Mouse (Mus musculus) gastrocnemius, postnatal 25 days (tissue): ENCODE results near the gene Manf. TPM values are rescaled to one million over a fixed set of nuclear protein-coding genes. Genes with fewer than 3 reads are reported as not detected.

Experiments
- DNase-seq: peaks from one replicate; pipeline ENCODE4 v3.0.0; 2022
- long read RNA-seq, 2 experiments: library from polyadenylated mRNA; stranded (forward); transcript quantifications; one replicate each; pipeline ENCODE4 v2.0.0; 2021
- total RNA-seq, 2 experiments: library from RNA; stranded (reverse); gene quantifications; 1 replicate in 1 of 2; 2 replicates in 1 of 2; pipeline ENCODE4 v1.2.3; 2021

The Manf gene
- total RNA-seq: 10 to 100 TPM; 54.3 to 55.0 TPM
- long read RNA-seq, experiment 1, transcript Manf-202 (4 exons, 2,247 nt): major isoform, 54 of 67 reads
- long read RNA-seq, experiment 1, partial matches to known transcripts: 0 of 67 reads
- long read RNA-seq, experiment 1, other reads (novel, unspliced or antisense): 13 of 67 reads
- long read RNA-seq, experiment 2, transcript Manf-202 (4 exons, 2,247 nt): major isoform, 25 of 32 reads
- long read RNA-seq, experiment 2, partial matches to known transcripts: 0 of 32 reads
- long read RNA-seq, experiment 2, other reads (novel, unspliced or antisense): 6 of 32 reads

DNA sequence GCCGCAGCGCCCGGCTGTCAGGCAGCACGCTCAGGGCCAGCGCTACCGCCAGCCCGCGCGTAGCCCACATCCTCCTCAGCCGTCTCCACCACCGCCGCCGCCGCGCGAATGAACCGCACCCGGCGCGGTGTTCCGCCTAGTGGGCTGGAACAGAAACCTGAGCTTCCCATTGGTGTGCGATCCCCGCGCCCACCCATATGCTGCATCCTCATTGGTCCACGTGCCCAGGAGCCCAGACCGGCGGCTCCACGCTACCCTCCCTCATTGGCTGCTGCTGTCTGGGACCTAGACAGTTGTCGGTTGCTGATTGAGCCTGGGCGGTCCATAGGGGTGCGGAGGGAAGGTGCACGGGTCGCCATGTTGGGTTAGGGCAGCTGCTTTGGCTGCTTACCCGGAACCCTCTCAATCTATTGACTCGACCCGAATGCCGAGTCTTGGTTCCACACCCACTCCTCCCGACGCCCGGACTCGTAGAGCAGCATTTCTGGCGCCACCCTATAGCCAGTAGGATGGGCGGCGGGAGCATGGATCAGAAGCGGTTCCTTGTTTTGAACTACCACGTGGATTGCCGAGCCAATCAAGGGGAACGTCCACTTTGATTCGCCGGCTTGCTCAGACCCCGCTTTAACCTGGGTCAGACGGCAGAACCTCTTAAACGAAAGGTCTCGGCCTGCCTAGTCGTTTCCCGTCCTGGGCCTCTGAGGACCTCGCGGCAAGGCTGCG, at the start of gene Manf:
Gene Manf, minus strand, starts transcription at position 151 of the 723 bp plus-strand sequence.
- DNase-seq: peak; percentile 99

- DNase-seq: no peak
These were observed 43.2 kb upstream of the Manf start for GRCm38 (mm10) chr9:106934998-106935397.

DNA sequence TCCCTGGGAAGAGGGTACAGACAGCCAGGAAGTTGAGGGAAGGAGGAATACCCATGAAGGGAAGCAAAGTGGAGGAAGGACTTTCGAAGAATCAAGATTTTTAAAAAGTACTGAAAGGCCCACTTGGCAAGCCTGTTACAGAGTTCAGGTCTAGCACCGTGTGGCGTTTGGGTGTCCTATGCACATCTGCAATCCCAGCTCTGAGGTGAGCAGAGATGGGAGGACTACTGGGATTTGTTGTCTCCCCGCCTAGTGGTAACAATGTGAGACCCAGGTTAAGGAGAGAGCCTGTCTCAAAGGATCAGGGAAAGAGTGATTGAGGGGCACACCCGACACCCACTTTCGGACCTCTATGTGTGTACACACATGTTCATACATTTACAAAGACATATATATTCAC, 23.1 kb upstream of the Manf start:
- DNase-seq: no peak

GRCm38 (mm10) chr9:106913759-106914158, 22.0 kb upstream of the Manf start:
- DNase-seq: no peak

- DNase-seq: no peak
These were observed 19.8 kb upstream of the Manf start for GRCm38 (mm10) chr9:106911624-106912023.

GRCm38 (mm10) chr9:106908715-106909114, 16.9 kb upstream of the Manf start:
- DNase-seq: peak; percentile 3

- peak; percentile 1 for DNase-seq
These were observed 16.4 kb upstream of the Manf start for GRCm38 (mm10) chr9:106908174-106908573.

GRCm38 (mm10) chr9:106906597-106906996, 14.8 kb upstream of the Manf start:
- peak; percentile 1 for DNase-seq

DNA sequence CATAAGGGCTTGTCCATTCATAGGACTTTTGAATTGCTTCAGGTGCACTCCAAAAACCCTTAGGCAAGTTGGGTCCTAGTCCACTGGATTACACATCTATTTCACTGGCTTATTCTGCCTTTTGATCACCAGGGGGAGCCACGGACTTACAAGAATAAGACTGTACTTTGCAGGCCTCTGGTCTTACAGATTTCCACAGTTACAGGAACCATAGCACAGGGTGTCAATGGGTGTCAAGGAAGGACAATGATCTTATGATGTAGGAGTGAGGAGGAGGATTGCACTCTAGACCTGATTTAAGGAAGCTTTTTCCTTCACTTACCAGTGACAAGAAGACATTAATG, 12.0 kb upstream of the Manf start:
- peak; percentile 4 for DNase-seq

DNA sequence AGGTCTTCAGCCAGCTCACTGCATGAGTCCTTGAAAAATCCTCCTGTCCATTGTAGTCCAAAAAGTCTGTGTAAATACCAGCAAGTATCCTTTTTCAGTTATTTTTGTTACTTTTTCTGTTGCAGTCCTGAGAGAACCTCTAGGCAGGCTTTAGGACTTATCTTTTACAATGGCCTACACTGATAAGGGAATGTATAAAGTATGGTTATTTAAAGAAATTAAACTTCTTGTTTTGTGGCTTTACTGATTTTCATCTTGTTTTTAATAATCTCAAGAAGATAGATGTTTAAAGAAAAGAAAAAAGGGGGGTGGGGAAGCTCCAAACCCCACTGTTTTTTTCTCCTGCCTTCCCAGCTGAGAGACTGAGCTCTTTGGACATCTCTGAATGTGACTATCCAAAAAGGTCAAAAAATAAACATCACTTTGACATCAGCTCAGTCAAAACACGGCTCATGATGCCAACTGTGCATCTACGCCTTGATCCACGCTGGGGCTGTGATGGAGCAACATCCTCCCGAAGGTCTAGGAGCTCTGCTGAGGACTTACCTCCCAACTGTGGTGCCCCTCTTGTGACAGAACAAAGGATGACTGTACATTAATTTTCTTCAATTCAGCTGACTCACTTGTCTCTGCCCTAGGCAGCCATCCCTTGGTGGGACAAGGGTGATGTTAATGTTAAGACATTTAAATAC, 11.5 kb upstream of the Manf start:
- DNase-seq: peak; percentile 1

DNA sequence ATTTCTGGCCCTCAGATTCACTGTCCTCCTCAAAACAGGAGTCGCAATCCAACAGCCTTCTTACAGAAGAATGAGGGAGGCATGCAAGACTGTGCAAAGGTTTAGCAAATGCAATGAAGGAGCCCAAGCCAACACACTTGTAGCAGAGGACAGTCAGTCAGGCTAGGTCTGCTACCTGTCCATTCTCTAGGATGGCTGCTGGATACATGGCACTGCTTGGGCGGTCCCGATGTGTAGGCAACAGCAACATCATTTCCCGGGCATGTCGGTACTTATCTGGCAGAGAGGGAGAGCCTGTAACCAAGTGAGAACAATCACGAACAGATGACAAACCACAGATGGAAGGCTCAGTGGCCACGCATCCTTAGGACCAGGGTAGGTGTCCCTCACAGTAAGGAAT, 9.8 kb upstream of the Manf start:
- peak; percentile 1 for DNase-seq

DNA sequence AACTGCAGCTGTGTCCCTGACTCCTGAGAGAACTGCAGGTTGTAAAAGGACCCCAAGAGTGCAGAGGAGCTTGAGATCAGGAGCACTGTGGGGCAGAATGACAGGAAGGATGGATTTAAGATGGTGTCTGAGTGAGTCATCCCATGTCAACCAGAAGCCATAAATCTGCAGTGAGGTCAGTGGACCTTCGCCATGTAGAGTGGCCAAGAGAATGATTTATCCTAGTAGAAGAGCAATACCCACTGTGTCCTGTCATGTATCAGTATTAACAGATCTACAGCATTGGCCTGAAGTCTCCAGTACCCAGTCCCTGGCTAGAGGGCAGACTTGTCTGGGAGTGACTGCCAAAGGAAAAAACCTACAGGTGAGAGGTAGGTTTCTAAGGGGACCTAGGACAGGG, 7.1 kb upstream of the Manf start:
- no peak for DNase-seq

- DNase-seq: no peak
These were observed 1.5 kb upstream of the Manf start for GRCm38 (mm10) chr9:106893327-106893726.

GRCm38 (mm10) chr9:106892552-106892875, 735 bp upstream of the Manf start:
- DNase-seq: no peak

GRCm38 (mm10) chr9:106891341-106891741, 438 bp downstream of the Manf start:
- no peak for DNase-seq

GRCm38 (mm10) chr9:106890496-106891240, 1.1 kb downstream of the Manf start:
- no peak for DNase-seq

GRCm38 (mm10) chr9:106889321-106889720, 2.5 kb downstream of the Manf start:
- no peak for DNase-seq

- DNase-seq: no peak
These were observed 3.4 kb downstream of the Manf start for GRCm38 (mm10) chr9:106888346-106888745.

- DNase-seq: peak; percentile 98
These were observed 4.7 kb downstream of the Manf start, which contains the start of gene Rbm15b for GRCm38 (mm10) chr9:106886828-106887702. Gene Rbm15b (minus strand): TSS chr9:106887428.

DNA sequence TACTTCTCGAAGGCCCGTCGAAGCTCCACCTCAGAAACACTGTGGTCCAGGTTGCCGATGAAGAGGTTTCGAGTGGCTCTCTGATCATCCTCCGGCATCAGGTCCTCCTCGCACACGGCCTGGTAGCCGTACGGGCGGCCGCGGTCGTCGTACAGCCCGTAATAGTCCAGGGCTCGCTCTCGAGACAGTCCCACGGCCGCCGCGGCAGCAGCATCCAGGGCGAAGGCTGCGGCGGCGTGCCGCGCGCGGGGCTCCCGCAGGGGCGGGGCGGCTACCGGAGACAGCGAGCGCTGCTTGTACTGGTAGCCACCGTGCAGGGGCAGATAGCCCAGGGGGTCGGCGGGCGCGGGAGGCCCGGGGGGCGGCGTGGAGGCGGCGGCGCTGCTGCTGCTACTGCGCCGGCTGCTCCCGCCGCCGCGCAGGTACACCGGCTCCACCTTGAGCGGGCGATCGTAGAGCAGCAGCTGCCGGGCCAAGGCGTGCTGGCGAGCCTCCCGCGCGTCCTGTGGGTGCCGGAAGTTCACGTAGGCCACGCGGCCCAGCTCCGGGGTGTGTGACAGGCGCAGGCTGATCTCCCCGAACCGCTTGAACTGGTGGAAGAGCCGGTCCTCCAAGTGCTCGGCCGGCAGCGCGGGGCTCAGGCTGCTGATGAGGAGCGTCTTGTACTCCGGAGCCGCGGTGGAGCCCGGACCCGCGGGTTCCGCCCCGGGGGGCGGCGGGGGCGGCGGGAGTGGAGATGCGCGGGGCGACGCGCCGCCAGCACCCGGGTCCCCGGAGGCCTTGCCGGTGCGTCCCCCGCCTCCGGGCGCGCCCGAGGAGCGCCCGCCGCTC, 5.7 kb downstream of the Manf start:
- DNase-seq: peak; percentile 36
